Mouse (Mus musculus) large intestine, adult 2 months (tissue): Measurements from ENCODE around the gene Tnrc6b. TPM values are rescaled to one million over a fixed set of nuclear protein-coding genes. Genes with fewer than 3 reads are reported as not detected.

ENCODE experiments used
- DNase-seq: peaks from one replicate; pipeline ENCODE4 v3.0.0-alpha.2; 2012; ENCODE audit warnings: low read depth, low spot score
- WGBS: fragments of 180-500 bp; shearing (Covaris S2); methylation state at CpG from one replicate; pipeline ENCODE4 v1.1.7; 2018; 5-methylcytosine and 5-hydroxymethylcytosine counted together
- polyA plus RNA-seq: library from polyadenylated mRNA; depleted of rRNA; stranded (reverse); fragments of >200 nt; gene quantifications from 2 replicates; pipeline ENCODE4 v1.2.3, GENCODE M21; 2012; rRNA removed

Gene Tnrc6b
- polyA plus RNA-seq, result 6.5 and 10.1 TPM in 2 replicates

DNA sequence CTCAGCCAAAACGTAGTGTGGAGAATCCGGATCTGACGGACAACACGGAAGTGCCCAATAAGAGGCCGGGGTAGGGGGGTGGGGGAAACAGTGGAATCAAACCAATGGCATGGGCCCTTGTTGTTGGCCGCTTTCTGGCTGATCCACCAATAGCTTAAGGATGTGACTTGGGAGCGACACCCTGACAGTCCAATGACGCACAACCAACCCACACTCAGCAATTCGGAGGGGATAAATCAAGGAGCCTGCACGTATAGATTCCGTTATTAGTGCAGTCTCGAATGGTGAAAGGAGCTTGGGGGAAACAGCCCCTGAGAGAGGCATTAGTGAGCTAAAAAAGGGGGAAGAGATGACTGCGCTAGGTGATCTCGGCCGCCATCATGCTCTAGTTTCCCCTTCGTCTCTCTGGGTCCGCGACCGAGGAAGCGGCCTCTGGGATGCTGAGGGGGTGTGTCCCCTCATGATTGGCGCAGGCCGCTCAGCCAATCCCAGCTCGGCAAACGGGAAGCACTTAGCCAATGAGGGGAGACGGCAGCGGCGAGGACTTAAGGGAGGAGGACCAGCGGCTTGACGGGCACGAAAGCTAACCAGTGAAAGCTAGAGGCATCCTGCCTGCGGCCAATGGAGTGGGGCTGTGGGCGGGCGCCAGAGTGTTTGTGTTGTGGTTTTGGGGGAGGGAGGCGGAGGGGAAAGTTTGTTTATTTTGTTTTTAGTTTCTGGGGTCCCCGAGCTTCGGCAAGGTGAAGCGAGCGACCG lies at the start of gene Tnrc6b:
Gene Tnrc6b (plus strand): TSS at position 706 of the 756 bp plus-strand sequence.
- WGBS, result under 1% methylated on average over 39 of the region's 39 CpGs
- DNase-seq, result peak; percentile 96

DNA sequence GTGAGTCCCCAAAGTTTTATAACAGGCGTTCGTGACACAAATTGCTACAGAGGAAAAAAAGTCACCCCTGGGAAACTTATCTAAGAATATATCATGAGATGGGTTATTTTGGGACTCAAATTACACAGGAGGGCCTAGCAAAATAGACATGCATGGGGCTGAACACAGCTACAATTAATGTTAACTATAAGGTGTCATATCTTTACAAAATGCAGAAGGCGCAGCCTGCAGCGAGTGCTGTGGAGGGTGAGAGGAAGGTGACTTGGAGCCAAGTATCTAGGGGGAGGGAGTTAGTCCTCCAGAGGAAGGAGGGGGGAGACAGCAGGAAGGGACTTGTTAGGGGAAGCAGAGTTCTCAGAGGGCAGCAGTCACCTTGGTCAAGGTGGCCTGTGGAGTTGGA lies 46.7 kb upstream of the Tnrc6b start:
- no peak for DNase-seq
- whole genome bisulfite sequencing, result 83% methylated on average over 4 of the region's 4 CpGs

GRCm38 (mm10) chr15:80671295-80672252 lies 39.5 kb upstream of the Tnrc6b start, which contains the start of gene Fam83f:
TSS of gene Fam83f (plus strand) at chr15:80671847.
- WGBS, result 9% methylated on average over 85 of the region's 85 CpGs
- no peak for DNase-seq

- 21% methylated on average over 2 of the region's 2 CpGs for WGBS
- no peak for DNase-seq
Measured at GRCm38 (mm10) chr15:80672810-80673209, 38.3 kb upstream of the Tnrc6b start.

DNA sequence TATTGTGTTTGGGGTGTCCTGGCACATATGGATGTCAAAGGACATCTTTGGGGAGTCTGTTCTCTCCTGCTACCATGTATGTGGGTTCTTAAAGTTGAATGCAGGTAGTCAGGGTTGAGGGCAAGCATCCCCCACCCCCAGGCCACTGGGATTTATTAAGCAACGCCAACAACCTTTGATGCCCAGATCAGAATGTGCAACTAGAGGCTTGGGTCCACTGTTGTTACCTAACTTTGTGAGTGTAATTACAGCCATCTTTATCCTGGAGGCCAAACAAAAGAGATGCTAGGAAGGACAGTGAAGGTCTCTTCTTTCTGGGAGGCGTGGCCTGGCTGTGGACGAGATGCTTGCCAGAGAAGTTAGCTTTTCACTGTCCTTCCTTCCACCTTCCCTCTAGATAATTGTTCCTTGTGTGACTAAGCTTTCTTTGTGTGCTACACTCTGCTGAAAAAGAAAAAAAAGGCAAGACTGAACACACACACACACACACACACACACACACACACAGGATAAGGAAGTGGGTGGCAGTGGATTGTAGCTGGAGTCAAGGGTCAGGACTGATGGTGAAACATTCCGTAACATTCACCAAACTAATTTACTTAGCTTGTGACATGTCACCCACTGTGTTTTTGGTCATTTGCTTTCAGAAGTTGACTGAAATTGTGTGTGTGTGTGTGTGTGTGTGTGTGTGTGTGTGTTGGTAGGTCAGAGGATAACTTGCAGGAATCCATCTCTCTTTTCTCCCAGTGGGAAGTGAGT lies 37.6 kb upstream of the Tnrc6b start:
- WGBS, result 46% methylated on average over 4 of the region's 4 CpGs
- no peak for DNase-seq

DNA sequence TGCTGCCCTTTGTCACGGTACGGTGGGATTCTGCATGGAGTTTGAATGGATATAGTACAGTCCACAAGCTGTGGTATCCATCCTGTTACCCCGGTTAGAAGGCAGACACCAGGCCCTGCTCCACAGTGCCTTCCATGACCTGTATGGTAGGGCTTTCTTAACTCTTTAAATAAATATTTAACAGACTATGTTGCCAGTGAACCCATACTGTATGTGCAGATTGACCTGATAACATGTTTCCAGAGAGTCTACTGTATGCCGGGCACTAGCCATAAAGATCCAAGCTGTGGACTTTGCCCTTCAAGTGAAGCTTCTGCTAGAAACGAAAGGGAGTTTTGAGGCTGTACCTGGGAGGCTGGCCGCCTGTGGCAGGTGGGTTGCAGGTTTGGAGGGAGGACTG lies 36.4 kb upstream of the Tnrc6b start:
- WGBS, result 23% methylated on average over 6 of the region's 6 CpGs
- DNase-seq, result no peak

GRCm38 (mm10) chr15:80679515-80680215 lies 31.4 kb upstream of the Tnrc6b start:
- 18% methylated on average over 8 of the region's 8 CpGs for WGBS
- DNase-seq, result no peak

DNA sequence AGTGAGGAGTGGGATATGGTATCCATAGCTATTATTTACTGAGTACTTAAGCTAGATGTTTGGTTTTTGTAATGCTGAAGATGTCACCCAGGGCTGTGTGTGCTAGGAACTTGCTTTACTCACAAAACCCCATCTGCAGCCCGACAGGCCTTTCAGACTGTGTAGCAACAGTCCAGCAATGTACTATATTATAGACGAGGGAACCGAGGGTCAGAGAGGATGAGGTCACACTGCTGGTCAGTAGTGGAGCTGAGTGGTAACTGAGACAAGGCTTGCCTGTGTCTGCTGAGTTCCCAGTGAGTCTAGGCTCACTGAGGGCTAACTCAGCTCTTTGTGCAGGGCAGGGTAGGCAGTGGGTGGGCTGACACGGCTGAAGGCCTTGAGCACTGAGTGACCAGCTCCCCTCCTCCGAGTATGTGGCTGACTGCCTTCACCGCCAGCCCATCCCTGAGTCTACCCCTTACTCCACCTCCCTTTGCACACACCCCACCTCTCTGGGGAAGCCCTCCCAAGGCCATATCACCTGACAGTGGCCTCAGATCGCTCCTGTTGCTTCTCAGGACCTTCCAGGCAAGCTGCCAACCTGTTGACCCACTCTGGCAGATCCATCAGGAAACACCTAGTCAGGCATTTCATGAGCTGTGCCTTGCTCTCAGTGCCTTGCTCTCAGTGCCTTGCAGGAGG lies 30.6 kb upstream of the Tnrc6b start:
- DNase-seq, result no peak
- 31% methylated on average over 7 of the region's 7 CpGs for WGBS

DNA sequence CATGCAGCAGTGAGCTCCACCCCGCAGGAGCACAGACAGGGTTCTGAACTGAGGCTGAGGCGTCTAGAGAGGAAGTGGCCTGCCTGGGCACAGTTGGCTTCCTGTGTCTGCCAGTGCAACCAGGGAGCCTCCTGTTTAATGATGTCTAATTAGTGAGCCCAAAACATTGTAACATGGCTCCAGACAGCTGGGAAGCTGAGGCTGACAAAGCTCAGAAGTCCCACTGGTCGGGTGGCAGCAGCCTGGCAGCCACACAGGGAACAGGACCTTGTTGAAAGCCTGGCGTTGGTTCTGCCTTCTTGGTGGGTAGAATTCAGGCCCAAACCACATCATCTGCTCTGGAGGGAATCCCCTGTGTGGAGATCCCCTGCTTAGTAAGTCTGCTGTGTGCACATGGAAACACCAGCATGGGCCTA lies 29.6 kb upstream of the Tnrc6b start:
- DNase-seq, result no peak
- 55% methylated on average over 4 of the region's 4 CpGs for WGBS

DNA sequence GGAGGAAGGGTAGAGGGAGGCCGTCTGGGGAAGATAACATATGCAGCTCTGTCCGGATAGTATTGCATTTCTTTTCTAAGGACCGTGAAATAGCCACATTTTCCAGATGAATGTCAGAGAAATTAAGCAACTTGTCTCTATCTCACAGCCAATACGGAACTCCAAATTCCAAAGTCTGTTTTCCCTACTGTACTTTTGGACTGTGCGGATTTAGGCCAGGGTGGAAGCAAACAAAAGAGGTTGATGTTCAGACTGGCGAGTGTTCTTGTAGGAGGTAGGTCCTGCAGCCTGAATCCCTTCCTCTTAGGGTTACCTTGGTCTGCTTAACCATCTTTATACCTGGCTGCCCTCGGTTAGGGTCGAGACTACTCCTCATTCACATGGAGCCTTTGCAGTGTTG lies 28.8 kb upstream of the Tnrc6b start:
- 39% methylated on average over 8 of the region's 8 CpGs for WGBS
- no peak for DNase-seq

- WGBS, result 38% methylated on average over 6 of the region's 6 CpGs
- DNase-seq, result no peak
Measured at GRCm38 (mm10) chr15:80683151-80683550, 28.0 kb upstream of the Tnrc6b start.

DNA sequence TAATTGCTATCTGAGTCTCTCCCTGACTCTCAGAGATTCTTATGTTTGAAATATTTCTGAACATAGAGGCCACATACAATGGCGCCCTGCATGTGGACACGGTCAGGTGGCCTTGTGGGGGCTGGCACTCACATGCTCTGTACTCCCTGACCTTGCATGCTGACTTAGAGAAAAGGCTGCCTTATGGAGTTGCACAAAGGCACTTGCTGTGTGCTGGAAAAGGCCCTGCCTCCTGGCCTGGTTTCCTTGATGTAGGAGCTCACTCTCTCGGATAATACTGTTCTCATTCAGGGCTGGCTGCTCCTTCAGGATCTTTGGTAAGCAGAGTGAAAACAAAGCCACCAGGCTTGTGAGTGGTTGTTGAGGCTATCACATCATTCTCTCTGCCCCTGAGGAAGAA lies 27.1 kb upstream of the Tnrc6b start:
- DNase-seq, result no peak
- WGBS, result 71% methylated on average over 3 of the region's 3 CpGs

- no peak for DNase-seq
- WGBS, result 62% methylated on average over 8 of the region's 8 CpGs
Measured at GRCm38 (mm10) chr15:80684786-80685602, 26.1 kb upstream of the Tnrc6b start.

DNA sequence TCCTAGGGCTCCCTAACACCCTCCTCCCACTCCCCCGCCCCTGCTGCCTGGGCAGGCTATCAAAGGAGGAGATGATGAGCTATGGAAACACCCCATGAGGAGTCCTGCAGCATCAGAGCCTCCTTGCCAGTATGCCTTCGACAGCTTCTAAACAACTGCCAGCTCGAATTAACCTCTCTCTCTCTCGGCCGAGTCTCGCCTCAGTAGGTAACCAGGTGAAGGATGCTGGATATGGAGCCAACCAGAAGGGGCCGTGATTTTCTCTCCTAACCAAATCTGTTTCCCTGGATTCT lies 25.6 kb upstream of the Tnrc6b start:
- DNase-seq, result no peak
- 69% methylated on average over 7 of the region's 7 CpGs for WGBS

GRCm38 (mm10) chr15:80688536-80688935 lies 22.6 kb upstream of the Tnrc6b start:
- no peak for DNase-seq
- WGBS, result 67% methylated on average over 7 of the region's 7 CpGs

DNA sequence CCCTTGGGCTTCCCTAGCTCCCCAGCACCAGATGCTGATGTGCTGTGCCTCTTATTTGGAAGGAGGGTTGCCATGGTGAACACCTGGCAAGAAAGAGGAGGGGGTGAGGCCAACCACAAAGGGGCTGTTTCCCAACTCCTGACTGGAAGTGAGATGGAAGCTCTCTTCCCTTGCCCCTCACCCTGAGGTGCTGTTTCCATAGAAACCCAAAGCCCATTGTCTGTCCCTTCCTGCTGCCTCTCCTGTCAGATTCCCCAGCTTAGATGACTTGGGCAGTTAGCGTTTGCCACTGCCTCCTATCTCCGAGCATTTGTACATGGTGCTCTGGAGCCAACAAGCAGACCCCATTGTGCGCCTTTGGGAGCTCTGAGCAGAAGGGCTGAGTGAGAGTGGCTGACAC lies 17.6 kb upstream of the Tnrc6b start:
- 77% methylated on average over 3 of the region's 3 CpGs for WGBS
- DNase-seq, result no peak

GRCm38 (mm10) chr15:80694125-80694910 lies 16.8 kb upstream of the Tnrc6b start:
- WGBS, result 53% methylated on average over 11 of the region's 11 CpGs
- no peak for DNase-seq
